Mouse (Mus musculus) cerebellum, adult 8-10 months (tissue): ENCODE measurements around the gene Olfr809.

Experiments
- DNase-seq: peaks from one replicate; pipeline ENCODE4 v3.0.0; 2022

Olfr809 gene

GRCm38 (mm10) chr10:129774338-129774737, at the start of gene Olfr809:
Gene Olfr809, plus strand, starts transcription at chr10:129774638.
- no peak for DNase-seq

- no peak for DNase-seq
Measured at GRCm38 (mm10) chr10:129729275-129729674, 45.2 kb upstream of the Olfr809 start, which contains the start of gene Olfr805. Gene Olfr805, minus strand, starts transcription at chr10:129729375.

GRCm38 (mm10) chr10:129741821-129742220, 32.6 kb upstream of the Olfr809 start, which contains the start of gene Olfr806:
Gene Olfr806, minus strand, starts transcription at chr10:129741921.
- no peak for DNase-seq

GRCm38 (mm10) chr10:129757693-129758092, 16.7 kb upstream of the Olfr809 start, which contains the start of gene Olfr807:
Gene Olfr807, minus strand, starts transcription at chr10:129757793.
- DNase-seq = no peak

DNA sequence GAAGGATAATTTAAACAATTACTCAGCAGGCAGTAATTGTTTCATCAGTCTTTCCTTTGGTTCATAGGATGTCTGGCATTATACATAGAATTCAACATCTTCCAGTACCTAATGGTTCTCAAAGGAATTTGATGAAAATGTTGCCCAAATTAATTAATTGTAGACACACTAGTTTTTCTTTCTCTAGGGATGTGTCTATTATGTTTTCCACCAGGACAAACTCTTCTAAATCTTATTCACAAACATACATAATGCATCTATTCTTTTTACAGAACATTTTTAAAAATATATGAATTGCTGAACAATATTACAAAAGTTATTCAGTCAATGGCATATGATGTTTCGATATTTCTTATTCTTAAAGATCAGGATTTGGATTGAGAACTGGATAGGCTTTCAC, 9.3 kb upstream of the Olfr809 start, which contains the start of gene Olfr808:
Gene Olfr808 (plus strand): TSS at position 301 of the 400 bp plus-strand sequence.
- DNase-seq = no peak

- DNase-seq = no peak
Measured at GRCm38 (mm10) chr10:129778123-129778522, 3.7 kb downstream of the Olfr809 start.

DNA sequence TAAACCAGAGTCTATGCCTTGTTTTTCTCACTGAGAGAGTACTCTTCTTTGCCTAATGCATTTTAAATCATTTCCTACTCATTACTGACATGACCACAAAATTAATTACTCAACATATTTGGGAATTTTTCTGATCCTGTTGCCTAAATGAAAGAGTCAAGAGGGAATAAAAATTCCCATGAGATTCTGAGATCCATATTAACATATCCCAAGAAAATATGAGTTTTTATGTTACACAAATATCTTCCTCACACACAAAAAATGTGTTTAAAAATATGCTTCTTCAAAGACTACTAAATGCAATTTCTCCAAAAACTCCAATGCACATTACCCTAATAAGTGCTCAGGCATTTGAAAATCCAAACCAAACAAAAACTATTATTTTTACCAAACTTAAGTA, 20.4 kb downstream of the Olfr809 start, which contains the start of gene Olfr810:
Gene Olfr810 (minus strand): TSS at position 101 of the 400 bp plus-strand sequence.
- no peak for DNase-seq

GRCm38 (mm10) chr10:129804296-129804695, 29.9 kb downstream of the Olfr809 start, which contains the start of gene Olfr811:
Gene Olfr811, minus strand, starts transcription at chr10:129804396.
- DNase-seq = no peak
